Mouse (Mus musculus) testis, adult 2 months (tissue): ENCODE data around the gene Luzp1.

Experiments used
- CTCF ChIP-seq: fragments of 200-500 bp; IDR thresholded peaks from 2 replicates; pipeline ENCODE4 v1.5.1; 2012; ENCODE audit warnings: low read depth, mild to moderate bottlenecking, inconsistent platforms, low read length, moderate library complexity; ENCODE audit not compliant: control insufficient read depth, insufficient read depth, insufficient replicate concordance
- POLR2A ChIP-seq: fragments of 200-500 bp; IDR thresholded peaks from 2 replicates; pipeline ENCODE4 v1.6.1; 2012; ENCODE audit warnings: low read depth, mild to moderate bottlenecking, inconsistent platforms, low read length, moderate library complexity; ENCODE audit not compliant: control insufficient read depth

- TF ChIP-seq CTCF = no peak
- TF ChIP-seq POLR2A = no peak
These were observed 90.9 kb downstream of the Luzp1 start for GRCm38 (mm10) chr4:136560270-136560991.
